Mouse (Mus musculus): ENCODE measurements around the gene Acly. TPM values are rescaled to one million over a fixed set of nuclear protein-coding genes. Genes with fewer than 3 reads are reported as not detected.
A peak's percentile ranks its signal among the peaks of the same experiment; 100 is the strongest.

The Acly gene
- total RNA-seq, 2 experiments from 2014 or later = 17.6 to 22.0 TPM

DNA sequence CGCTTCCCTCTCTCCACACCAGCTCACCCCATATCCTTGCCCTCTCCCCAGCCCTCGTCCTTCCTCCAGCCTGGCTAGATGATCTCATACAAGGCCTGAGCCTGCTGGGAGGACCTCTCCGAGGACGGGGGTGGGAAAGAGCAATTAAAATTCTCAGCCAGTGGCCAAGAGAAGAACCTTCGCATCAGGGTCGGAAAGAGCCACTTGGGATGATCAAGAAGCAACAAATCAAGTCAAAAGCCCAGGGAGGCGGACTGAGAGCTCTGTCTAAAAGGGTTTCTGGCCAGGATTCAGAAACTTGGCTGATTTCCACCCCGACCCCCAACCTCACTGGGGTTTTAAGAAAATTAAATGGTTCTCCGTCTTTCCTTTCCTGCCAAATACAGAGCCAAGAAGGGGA, 11.5 kb downstream of the Acly start:
- ATAC-seq (replicated peaks; ENCODE audit: low FRiP score, poor library complexity, severe bottlenecking) = no peak

- no peak for ATAC-seq (replicated peaks; ENCODE audit: low FRiP score, poor library complexity, severe bottlenecking)
These were observed 12.0 kb downstream of the Acly start for GRCm38 (mm10) chr11:100515789-100516188.

GRCm38 (mm10) chr11:100515061-100515460, 12.7 kb downstream of the Acly start:
- ATAC-seq (replicated peaks; ENCODE audit: low FRiP score, poor library complexity, severe bottlenecking) = no peak

- ATAC-seq (replicated peaks; ENCODE audit: low FRiP score, poor library complexity, severe bottlenecking) = no peak
These were observed 14.1 kb downstream of the Acly start for GRCm38 (mm10) chr11:100513716-100514115.

DNA sequence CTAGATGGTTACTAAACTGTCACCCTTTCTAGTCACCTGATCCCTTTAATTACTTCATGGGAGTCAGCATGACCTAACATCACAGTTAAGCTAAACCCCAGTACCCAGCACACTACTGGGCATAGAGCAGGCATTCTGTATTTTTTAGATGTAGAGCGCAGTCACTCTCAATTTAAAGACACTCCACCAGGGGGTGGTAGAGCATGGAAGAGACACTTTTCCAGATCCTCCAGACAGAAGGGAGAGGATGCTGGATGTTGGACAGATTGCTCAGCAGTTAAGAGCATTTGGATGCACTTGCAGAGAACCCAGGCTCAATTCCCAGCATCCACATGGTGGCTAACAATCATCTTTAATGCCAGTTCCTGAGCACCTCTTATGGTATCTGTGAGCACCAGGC, 15.4 kb downstream of the Acly start:
- ATAC-seq (replicated peaks; ENCODE audit: low FRiP score, poor library complexity, severe bottlenecking) = no peak

GRCm38 (mm10) chr11:100510556-100510955, 17.2 kb downstream of the Acly start:
- ATAC-seq (replicated peaks; ENCODE audit: low FRiP score, poor library complexity, severe bottlenecking) = no peak

- ATAC-seq (replicated peaks; ENCODE audit: low FRiP score, poor library complexity, severe bottlenecking) = no peak
These were observed 21.8 kb downstream of the Acly start for GRCm38 (mm10) chr11:100505997-100506396.

DNA sequence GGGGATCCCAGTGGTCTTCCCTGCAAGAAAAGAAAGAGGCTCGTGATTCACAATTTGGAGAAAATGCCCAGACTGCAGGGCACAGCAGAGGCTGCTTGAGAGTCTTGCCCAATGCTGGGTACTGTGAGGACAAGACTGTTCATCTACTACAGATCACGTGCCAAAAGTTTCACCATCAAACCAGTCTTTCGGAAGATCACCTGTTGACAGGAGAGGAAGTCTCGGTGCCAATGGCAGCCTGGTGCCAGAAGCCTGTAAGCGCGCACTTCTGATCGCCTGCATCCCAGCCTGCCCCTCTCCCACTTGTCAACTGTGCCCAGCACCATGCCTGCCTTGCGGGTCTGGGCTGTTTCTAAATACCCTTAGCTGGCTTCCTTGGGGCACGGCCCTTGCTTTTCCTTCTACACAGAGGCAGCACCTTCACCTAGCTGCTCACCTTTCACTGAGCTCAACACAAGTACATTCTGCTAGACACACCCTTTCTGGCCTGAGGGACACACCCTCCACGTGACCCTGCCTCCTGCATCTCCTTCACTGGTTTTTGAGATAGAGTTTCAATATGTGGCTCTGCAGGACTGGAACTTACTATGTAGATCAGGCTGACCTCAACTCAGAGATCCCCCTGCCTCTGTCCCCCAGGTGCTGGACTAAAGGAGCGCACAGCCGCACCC, 22.7 kb downstream of the Acly start:
- ATAC-seq (replicated peaks; ENCODE audit: low FRiP score, poor library complexity, severe bottlenecking) = no peak

DNA sequence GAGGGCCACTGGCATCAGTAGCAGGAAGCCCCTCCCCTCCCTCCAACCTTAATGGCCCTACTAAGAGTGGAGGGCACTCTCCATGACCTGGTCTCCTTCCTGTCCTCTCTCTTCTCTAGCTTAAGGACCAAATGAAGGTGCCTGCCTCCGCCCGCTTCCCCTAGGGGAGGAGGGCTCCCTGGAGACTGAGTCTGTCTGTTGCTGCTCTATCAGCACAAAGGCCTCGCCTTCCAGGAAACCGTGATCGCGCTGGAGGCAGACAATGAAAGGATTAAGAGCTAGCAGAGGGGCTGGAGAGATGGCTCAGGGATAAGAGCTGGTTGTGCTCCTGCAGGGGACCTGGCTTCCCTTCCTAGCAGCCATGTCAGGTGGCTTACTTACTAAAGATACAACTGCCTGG, 26.5 kb downstream of the Acly start:
- no peak for ATAC-seq (replicated peaks; ENCODE audit: low FRiP score, poor library complexity, severe bottlenecking)

DNA sequence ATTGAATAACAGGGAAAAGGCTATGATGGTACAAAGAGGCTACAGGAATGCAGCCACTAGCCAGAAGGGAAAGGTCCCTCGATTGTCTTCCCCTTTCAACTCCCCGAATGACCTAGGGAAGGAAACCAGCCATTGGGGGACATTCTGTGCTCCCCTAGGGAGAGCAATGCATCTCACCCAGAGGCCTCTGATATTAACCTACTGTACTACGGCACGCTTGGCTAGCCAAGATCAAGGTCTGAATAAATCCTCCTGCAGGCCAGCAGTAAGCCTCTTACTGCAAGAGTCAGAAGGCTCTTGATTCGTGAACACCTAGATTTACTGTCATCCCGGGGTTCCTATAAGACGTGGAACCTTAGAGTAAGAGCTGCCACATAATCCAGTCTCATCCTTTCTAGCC, 27.1 kb downstream of the Acly start:
- ATAC-seq (replicated peaks; ENCODE audit: low FRiP score, poor library complexity, severe bottlenecking) = no peak

GRCm38 (mm10) chr11:100500241-100500640, 27.6 kb downstream of the Acly start:
- ATAC-seq (replicated peaks; ENCODE audit: low FRiP score, poor library complexity, severe bottlenecking) = no peak

DNA sequence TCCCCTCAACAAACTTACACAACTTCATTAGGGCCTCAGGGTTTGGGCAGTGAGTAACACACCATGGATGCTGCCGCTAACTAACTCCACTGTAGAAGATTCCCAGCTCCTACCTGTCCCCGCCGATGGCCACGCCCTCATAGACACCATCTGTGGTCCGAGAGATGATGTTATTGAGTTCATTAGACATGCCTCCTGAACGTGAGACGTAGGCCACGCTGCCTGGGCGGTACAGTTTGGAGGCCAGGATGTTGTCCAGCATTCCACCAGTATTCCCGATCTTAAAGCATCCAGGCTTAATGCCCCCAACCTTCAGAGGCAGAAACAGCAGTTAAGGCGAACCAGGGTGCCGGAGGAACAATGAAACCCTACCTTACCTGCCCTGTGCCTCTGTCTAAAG, 34.0 kb downstream of the Acly start:
- ATAC-seq (replicated peaks; ENCODE audit: low FRiP score, poor library complexity, severe bottlenecking) = no peak

DNA sequence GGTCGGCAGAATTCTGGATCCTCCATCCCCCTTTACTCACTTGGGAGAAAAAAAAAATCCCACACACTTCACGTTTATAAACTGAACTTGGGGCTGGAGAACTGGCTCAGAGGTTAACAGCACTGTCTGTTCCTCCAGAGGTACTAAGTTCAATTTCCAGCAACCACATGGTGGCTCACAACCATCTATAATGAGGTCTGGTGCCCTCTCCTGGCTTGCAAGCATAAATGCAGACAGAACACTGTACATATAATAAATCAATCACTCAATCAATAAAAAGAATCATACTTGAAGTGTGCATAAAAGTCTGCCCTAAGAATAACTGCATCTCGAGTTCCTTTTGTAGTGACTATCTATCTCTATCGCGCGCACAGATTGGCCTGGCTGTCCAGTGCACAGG, 36.8 kb downstream of the Acly start:
- ATAC-seq (replicated peaks; ENCODE audit: low FRiP score, poor library complexity, severe bottlenecking) = no peak

DNA sequence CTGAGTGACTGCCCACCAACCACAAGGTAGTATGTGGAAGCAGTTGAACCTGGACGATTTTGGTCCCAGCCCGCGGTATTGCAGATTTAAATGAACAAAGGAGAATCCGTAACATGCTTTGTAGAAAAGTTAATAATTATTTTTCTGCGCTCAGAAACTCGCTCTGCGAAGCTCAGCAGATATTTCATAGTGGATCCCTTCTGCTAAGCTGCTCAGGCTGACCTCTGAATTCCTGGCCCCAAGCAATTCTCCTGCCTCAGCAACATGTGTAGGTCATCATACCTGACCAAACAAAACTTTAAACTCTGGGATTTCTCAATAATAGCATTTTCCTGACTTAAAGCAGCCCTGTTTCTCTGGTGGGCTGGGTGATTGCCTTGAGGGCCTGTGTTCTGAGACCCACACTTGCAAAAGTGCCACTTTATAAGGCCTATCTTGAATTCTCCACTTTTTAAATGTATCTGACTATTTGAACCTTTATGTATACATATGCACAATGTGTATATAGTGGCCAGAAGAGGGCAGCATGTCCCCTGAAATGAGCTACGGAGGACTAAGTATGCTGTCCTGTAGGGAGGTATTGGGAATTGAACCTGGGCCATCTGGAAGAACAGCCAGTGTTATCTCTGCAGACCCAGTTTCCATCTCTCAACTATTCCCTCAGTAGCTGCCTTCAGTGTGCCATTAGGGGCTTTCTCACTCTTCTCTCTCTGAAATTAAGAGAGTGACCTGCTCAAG, 41.8 kb downstream of the Acly start:
- peak; percentile 62; the same call in 1 of the 2 replicates for ATAC-seq (replicated peaks; ENCODE audit: low FRiP score, poor library complexity, severe bottlenecking)

DNA sequence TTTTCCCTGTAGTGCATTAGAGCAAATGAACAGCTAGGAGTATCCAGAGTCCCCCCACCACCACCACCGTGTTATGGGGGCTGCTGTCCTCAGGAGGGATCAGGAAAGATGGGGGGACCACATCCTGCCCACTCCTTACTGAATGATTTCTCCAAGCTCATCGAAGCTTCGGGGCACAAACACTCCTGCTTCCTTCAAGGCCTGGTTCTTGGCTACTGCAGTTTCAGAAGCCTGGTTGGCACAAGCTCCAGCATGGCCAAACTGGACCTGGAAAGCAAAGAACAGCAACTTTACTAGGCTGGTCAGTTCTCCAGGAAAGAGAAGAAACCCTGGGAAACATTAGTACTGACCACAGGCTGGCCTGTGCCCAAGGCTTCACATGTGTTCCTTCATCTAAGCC, 43.3 kb downstream of the Acly start:
- no peak for ATAC-seq (replicated peaks; ENCODE audit: low FRiP score, poor library complexity, severe bottlenecking)

DNA sequence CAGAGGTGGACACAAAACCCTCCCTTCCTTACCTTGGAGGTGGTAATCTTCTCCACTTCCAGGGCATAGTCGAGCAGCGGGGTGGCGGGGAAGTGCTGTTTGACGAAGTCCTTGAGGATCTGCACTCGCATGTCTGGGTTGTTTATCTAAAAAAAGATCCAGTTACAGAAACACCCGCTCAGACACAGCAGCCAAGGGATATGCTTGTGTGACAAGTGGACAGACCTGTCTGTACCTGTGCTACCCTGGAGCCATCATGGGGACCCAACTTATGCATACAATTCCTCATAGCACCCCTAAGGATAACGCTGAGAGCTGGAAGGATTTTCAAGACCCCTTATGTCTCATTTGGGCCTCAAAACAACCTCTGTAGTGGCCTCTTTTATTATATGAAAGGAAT, 48.6 kb downstream of the Acly start:
- no peak for ATAC-seq (replicated peaks; ENCODE audit: low FRiP score, poor library complexity, severe bottlenecking)

- no peak for ATAC-seq (replicated peaks; ENCODE audit: low FRiP score, poor library complexity, severe bottlenecking)
These were observed 51.5 kb downstream of the Acly start for GRCm38 (mm10) chr11:100476281-100476680.

DNA sequence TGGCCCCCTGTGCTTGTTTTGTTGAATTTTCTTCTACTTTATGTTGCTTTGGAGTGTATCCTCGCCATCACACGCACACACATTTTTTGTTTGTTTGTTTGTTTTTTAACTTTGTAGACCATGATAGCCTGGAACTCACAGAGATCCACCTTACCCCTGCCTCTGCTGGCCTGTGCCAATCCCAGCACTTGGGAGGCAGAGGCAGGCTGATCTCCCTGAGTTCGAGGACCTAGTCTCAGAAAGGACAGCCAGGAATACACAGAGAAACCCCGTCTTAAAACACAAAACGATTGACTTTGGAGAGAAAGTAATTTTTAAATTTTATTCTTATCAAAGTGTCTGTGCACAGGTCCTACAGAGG, 54.9 kb downstream of the Acly start:
- ATAC-seq (replicated peaks; ENCODE audit: low FRiP score, poor library complexity, severe bottlenecking) = peak; percentile 62

- ATAC-seq (replicated peaks; ENCODE audit: low FRiP score, poor library complexity, severe bottlenecking) = peak; percentile 95
These were observed 55.4 kb downstream of the Acly start, which contains the start of gene Klhl11 for GRCm38 (mm10) chr11:100472197-100472934. Gene Klhl11, minus strand, starts transcription at chr11:100472741.

GRCm38 (mm10) chr11:100471352-100472196, 56.2 kb downstream of the Acly start:
- no peak for ATAC-seq (replicated peaks; ENCODE audit: low FRiP score, poor library complexity, severe bottlenecking)

All from erythroid progenitor cell, adult 5-6 weeks (primary cell).